Mouse (Mus musculus): ENCODE measurements around the gene Siae. TPM values are rescaled to one million over a fixed set of nuclear protein-coding genes. Genes with fewer than 3 reads are reported as not detected.

Siae gene
- polyA plus RNA-seq, 1 experiment from 2014 or later = 12.0 TPM

- Histone ChIP-seq H3K4me1 (ENCODE audit: control insufficient read depth in 2 of 2, insufficient read depth in 2 of 2, low read length in 2 of 2) (peaks cover 0 to 5% of the 10 kb centered on the region in 2 experiments; a peak in 1 of 4 replicates), H3K9me3 (ENCODE audit: control insufficient read depth, low read length) (no peaks in the 10 kb centered on the region), H3K36me3 (ENCODE audit: control insufficient read depth, insufficient read depth, low read length) (no peaks in the 10 kb centered on the region), H3K27me3 (ENCODE audit: control insufficient read depth, insufficient read depth, low read length) (no peaks in the 10 kb centered on the region), H3K27ac (replicated peaks in 1 of 2; ENCODE audit: control insufficient read depth in 1 of 2, insufficient read depth in 1 of 2, low read depth in 2 of 2, low read length in 2 of 2) (no peak overlapping the region), H3K9ac (ENCODE audit: low read length) (no peak overlapping the region), H3K4me3 (ENCODE audit: control insufficient read depth in 1 of 2, insufficient read depth in 1 of 2, low read depth in 1 of 2, low read length in 2 of 2) (no peak overlapping the region), H3K4me2 (ENCODE audit: low read length) (no peak overlapping the region)
- 72% methylated on average over 4 of the region's 4 CpGs for WGBS
- no peak for ATAC-seq (ENCODE audit: insufficient number of reproducible peaks, insufficient read depth, low FRiP score, low read depth)
Observed at GRCm38 (mm10) chr9:37609558-37609957, 54.1 kb downstream of the Siae start.

- H3K4me2 ChIP-seq (ENCODE audit: low read length) = peak within 1 kb of the TSS; percentile 83
- peak within 1 kb of the TSS; percentile 81 for H3K9ac ChIP-seq (ENCODE audit: low read length)
- H3K36me3 ChIP-seq (ENCODE audit: control insufficient read depth, insufficient read depth, low read length) = no peaks in the 10 kb centered on the region
- no peaks in the 10 kb centered on the region for H3K9me3 ChIP-seq (ENCODE audit: control insufficient read depth, low read length)
- ATAC-seq (ENCODE audit: insufficient number of reproducible peaks, insufficient read depth, low FRiP score, low read depth) = peak; percentile 98
- H3K4me1 ChIP-seq (ENCODE audit: control insufficient read depth in 2 of 2, insufficient read depth in 2 of 2, low read length in 2 of 2) = peaks cover 0 to 5% of the 10 kb centered on the region in 2 experiments; a peak in 1 of 4 replicates
- H3K4me3 ChIP-seq (ENCODE audit: control insufficient read depth in 1 of 2, insufficient read depth in 1 of 2, low read depth in 1 of 2, low read length in 2 of 2) = peak within 1 kb of the TSS; percentile 71 to 87
- peak within 1 kb of the TSS; percentile 89 for H3K27ac ChIP-seq (replicated peaks in 1 of 2; ENCODE audit: control insufficient read depth in 1 of 2, insufficient read depth in 1 of 2, low read depth in 2 of 2, low read length in 2 of 2)
- no peaks in the 10 kb centered on the region for H3K27me3 ChIP-seq (ENCODE audit: control insufficient read depth, insufficient read depth, low read length)
- whole genome bisulfite sequencing = under 1% methylated on average over 45 of the region's 45 CpGs
Observed at GRCm38 (mm10) chr9:37613182-37613910, 57.8 kb downstream of the Siae start, which contains the start of gene Spa17. Spa17 (minus strand) TSS chr9:37613722.

DNA sequence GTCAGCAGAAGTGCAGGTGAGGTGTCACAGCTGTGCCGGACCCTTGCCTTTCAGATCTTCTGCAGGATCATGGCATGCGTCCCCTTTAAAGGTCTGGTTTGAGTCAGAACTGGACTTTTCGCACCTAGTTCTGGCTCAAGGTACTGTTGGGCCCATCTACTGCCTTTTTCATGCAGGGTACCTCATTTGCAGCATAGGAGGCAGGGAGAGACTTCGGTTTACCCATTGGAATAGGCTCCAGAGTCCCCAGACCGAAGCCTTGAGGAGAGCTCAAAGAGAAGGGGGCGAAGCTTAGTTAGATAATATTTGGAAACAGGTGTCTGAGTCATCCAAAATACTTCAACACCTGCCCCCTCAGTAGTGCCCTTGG lies 58.4 kb downstream of the Siae start:
- H3K4me2 ChIP-seq (ENCODE audit: low read length) = peak overlapping the region; percentile 83
- H3K4me1 ChIP-seq (ENCODE audit: control insufficient read depth in 2 of 2, insufficient read depth in 2 of 2, low read length in 2 of 2) = peaks cover 0 to 5% of the 10 kb centered on the region in 2 experiments; a peak in 1 of 4 replicates
- H3K9me3 ChIP-seq (ENCODE audit: control insufficient read depth, low read length) = no peaks in the 10 kb centered on the region
- H3K27ac ChIP-seq (replicated peaks in 1 of 2; ENCODE audit: control insufficient read depth in 1 of 2, insufficient read depth in 1 of 2, low read depth in 2 of 2, low read length in 2 of 2) = peak overlapping the region; percentile 63 to 89; a peak in 3 of 4 replicates
- peak overlapping the region; percentile 71 to 87 for H3K4me3 ChIP-seq (ENCODE audit: control insufficient read depth in 1 of 2, insufficient read depth in 1 of 2, low read depth in 1 of 2, low read length in 2 of 2)
- peak overlapping the region; percentile 73 for H3K9ac ChIP-seq (ENCODE audit: low read length)
- no peaks in the 10 kb centered on the region for H3K36me3 ChIP-seq (ENCODE audit: control insufficient read depth, insufficient read depth, low read length)
- 0 out of 2 replicates have a peak, but pooled peaks have one; percentile 9 for ATAC-seq (ENCODE audit: insufficient number of reproducible peaks, insufficient read depth, low FRiP score, low read depth)
- 19% methylated on average over 6 of the region's 6 CpGs for WGBS
- no peaks in the 10 kb centered on the region for H3K27me3 ChIP-seq (ENCODE audit: control insufficient read depth, insufficient read depth, low read length)

DNA sequence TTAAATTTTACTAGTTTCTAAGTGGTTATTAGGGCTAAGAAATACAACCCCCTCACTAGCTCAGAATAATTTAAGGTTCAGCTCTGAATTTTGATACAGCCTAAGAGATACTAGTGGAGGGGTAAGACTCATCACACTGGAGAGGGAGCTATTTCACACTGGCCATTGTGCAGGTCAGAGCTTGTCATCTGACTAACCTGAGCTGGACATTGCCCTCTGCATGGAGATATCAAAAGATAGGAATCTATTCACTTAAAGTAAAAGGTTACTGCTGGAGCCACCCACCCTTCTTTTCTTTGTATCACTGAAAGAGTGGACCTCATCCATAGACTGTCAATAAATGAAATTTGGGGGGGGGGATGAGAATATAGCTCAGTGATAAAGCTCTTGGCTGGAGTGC lies 58.8 kb downstream of the Siae start:
- H3K9ac ChIP-seq (ENCODE audit: low read length) = no peak overlapping the region; the same call in 1 of the 2 replicates
- no peaks in the 10 kb centered on the region for H3K9me3 ChIP-seq (ENCODE audit: control insufficient read depth, low read length)
- H3K36me3 ChIP-seq (ENCODE audit: control insufficient read depth, insufficient read depth, low read length) = no peaks in the 10 kb centered on the region
- peaks cover 0 to 5% of the 10 kb centered on the region in 2 experiments; a peak in 1 of 4 replicates for H3K4me1 ChIP-seq (ENCODE audit: control insufficient read depth in 2 of 2, insufficient read depth in 2 of 2, low read length in 2 of 2)
- H3K27me3 ChIP-seq (ENCODE audit: control insufficient read depth, insufficient read depth, low read length) = no peaks in the 10 kb centered on the region
- peak overlapping the region; percentile 83 for H3K4me2 ChIP-seq (ENCODE audit: low read length)
- no peak overlapping the region; a peak in 1 of 4 replicates for H3K27ac ChIP-seq (replicated peaks in 1 of 2; ENCODE audit: control insufficient read depth in 1 of 2, insufficient read depth in 1 of 2, low read depth in 2 of 2, low read length in 2 of 2)
- H3K4me3 ChIP-seq (ENCODE audit: control insufficient read depth in 1 of 2, insufficient read depth in 1 of 2, low read depth in 1 of 2, low read length in 2 of 2) = peak overlapping the region in 1 of 2 experiments; percentile 71; a peak in 1 of 4 replicates
- ATAC-seq (ENCODE audit: insufficient number of reproducible peaks, insufficient read depth, low FRiP score, low read depth) = no peak

GRCm38 (mm10) chr9:37615220-37615619 lies 59.7 kb downstream of the Siae start:
- Histone ChIP-seq H3K9me3 (ENCODE audit: control insufficient read depth, low read length) (no peaks in the 10 kb centered on the region), H3K4me3 (ENCODE audit: control insufficient read depth in 1 of 2, insufficient read depth in 1 of 2, low read depth in 1 of 2, low read length in 2 of 2) (no peak overlapping the region), H3K27ac (replicated peaks in 1 of 2; ENCODE audit: control insufficient read depth in 1 of 2, insufficient read depth in 1 of 2, low read depth in 2 of 2, low read length in 2 of 2) (no peak overlapping the region), H3K4me2 (ENCODE audit: low read length) (no peak overlapping the region), H3K27me3 (ENCODE audit: control insufficient read depth, insufficient read depth, low read length) (no peaks in the 10 kb centered on the region), H3K9ac (ENCODE audit: low read length) (no peak overlapping the region), H3K36me3 (ENCODE audit: control insufficient read depth, insufficient read depth, low read length) (no peaks in the 10 kb centered on the region), H3K4me1 (ENCODE audit: control insufficient read depth in 2 of 2, insufficient read depth in 2 of 2, low read length in 2 of 2) (peaks cover 0 to 5% of the 10 kb centered on the region in 2 experiments; a peak in 1 of 4 replicates)
- WGBS = 72% methylated on average over 5 of the region's 5 CpGs
- no peak for ATAC-seq (ENCODE audit: insufficient number of reproducible peaks, insufficient read depth, low FRiP score, low read depth)

GRCm38 (mm10) chr9:37616770-37617169 lies 61.3 kb downstream of the Siae start:
- Histone ChIP-seq H3K9me3 (ENCODE audit: control insufficient read depth, low read length) (no peaks in the 10 kb centered on the region), H3K4me2 (ENCODE audit: low read length) (no peak overlapping the region), H3K27ac (replicated peaks in 1 of 2; ENCODE audit: control insufficient read depth in 1 of 2, insufficient read depth in 1 of 2, low read depth in 2 of 2, low read length in 2 of 2) (no peak overlapping the region), H3K4me3 (ENCODE audit: control insufficient read depth in 1 of 2, insufficient read depth in 1 of 2, low read depth in 1 of 2, low read length in 2 of 2) (no peak overlapping the region), H3K4me1 (ENCODE audit: control insufficient read depth in 2 of 2, insufficient read depth in 2 of 2, low read length in 2 of 2) (peaks cover 0 to 5% of the 10 kb centered on the region in 2 experiments; a peak in 1 of 4 replicates), H3K9ac (ENCODE audit: low read length) (no peak overlapping the region), H3K27me3 (ENCODE audit: control insufficient read depth, insufficient read depth, low read length) (no peaks in the 10 kb centered on the region), H3K36me3 (ENCODE audit: control insufficient read depth, insufficient read depth, low read length) (no peaks in the 10 kb centered on the region)
- no peak for ATAC-seq (ENCODE audit: insufficient number of reproducible peaks, insufficient read depth, low FRiP score, low read depth)
- 38% methylated on average over 2 of the region's 2 CpGs for WGBS

- Histone ChIP-seq H3K9ac (ENCODE audit: low read length) (no peak overlapping the region), H3K27ac (replicated peaks in 1 of 2; ENCODE audit: control insufficient read depth in 1 of 2, insufficient read depth in 1 of 2, low read depth in 2 of 2, low read length in 2 of 2) (no peak overlapping the region), H3K4me2 (ENCODE audit: low read length) (no peak overlapping the region), H3K36me3 (ENCODE audit: control insufficient read depth, insufficient read depth, low read length) (no peaks in the 10 kb centered on the region), H3K4me3 (ENCODE audit: control insufficient read depth in 1 of 2, insufficient read depth in 1 of 2, low read depth in 1 of 2, low read length in 2 of 2) (no peak overlapping the region), H3K9me3 (ENCODE audit: control insufficient read depth, low read length) (no peaks in the 10 kb centered on the region), H3K4me1 (ENCODE audit: control insufficient read depth in 2 of 2, insufficient read depth in 2 of 2, low read length in 2 of 2) (peaks cover 2 to 4% of the 10 kb centered on the region in 2 experiments; a peak in 1 of 4 replicates), H3K27me3 (ENCODE audit: control insufficient read depth, insufficient read depth, low read length) (no peaks in the 10 kb centered on the region)
- no peak for ATAC-seq (ENCODE audit: insufficient number of reproducible peaks, insufficient read depth, low FRiP score, low read depth)
- 84% methylated on average over 6 of the region's 6 CpGs for WGBS
Observed at GRCm38 (mm10) chr9:37621290-37621689, 65.8 kb downstream of the Siae start.

Data from heart, embryonic 14.5 days (tissue).